Mouse (Mus musculus) layer of hippocampus, adult 18-20 months (tissue): ENCODE results near the gene Sp2. TPM values are rescaled to one million over a fixed set of nuclear protein-coding genes. Genes with fewer than 3 reads are reported as not detected.
A peak's percentile ranks its signal among the peaks of the same experiment; 100 is the strongest.

Experiments
- DNase-seq, 2 experiments: peaks; one replicate each; pipeline ENCODE4 v3.0.0; 2022; ENCODE audit warnings: low spot score in 2 of 2
- long read RNA-seq: library from polyadenylated mRNA; stranded (forward); transcript quantifications from one replicate; pipeline ENCODE4 v2.0.0, GENCODE M21; 2021
- total RNA-seq, 2 experiments: library from RNA; stranded (reverse); gene quantifications; 2 replicates each; pipeline ENCODE4 v1.2.3; 2021

The Sp2 gene
- 10 to 100 TPM; 13.0 to 13.4 TPM for total RNA-seq
- long read RNA-seq, partial matches to known transcripts = 8 of 44 reads
- long read RNA-seq, other reads (novel, unspliced or antisense) = 33 of 44 reads

DNA sequence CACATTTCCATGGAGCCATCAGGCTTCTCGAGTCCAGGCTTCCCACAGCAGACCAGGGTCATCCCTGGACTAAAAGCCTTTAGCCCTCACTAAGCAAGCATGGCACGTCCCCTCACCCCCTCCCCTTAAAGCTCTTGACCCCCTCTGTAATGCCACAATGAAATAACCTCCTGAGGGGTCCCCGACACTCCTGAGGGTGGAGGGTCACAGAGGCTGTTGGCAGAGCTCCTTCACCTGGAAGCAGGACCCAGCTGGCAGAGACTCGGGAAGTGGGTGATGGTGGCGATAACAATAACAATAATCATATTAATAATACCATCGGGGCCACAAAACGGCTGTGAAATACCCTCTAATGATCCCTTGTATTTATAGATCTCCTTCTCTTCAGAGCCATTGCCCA, at the start of gene Sp2:
Gene Sp2 (minus strand): TSS at position 101 of the 400 bp plus-strand sequence.
- DNase-seq = no peak

DNA sequence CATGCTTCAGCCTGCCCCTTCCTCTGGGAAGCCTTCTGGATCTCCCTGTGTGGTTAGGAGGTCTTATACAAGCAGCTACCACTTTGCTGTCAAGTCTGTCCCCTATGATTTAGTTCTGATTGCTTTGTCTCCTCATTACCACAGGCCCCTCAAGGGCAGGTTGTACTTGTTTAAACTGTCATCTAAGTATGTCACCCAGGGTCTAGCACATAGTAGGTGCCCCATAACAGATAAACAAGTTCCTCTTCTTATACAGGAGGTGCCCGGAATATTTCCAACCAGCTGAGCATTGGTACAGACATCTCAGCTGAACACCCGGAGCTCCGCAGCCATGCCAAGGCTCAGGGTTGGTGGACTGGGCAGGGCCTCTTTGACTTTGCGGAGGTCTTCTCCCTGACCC, 49.7 kb upstream of the Sp2 start:
- DNase-seq = no peak

DNA sequence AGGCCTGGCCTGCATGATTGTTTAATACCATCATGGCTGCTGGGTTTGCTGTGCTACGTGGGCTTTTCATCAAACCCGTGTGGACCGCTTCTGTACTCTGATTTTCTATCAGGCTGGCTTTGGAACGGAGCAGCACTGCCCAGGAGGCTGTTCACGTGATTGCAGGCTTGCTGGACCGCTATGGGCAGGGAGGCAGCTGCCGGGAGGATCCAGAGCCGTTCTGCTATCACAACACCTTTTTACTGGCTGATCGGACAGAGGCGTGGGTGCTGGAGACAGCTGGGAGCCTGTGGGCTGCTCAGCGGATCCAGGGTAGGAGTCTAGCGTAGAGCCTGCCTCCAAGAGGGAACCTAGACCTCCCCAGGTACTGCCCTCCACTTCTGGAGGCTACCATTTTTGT, 49.2 kb upstream of the Sp2 start:
- DNase-seq = no peak

DNA sequence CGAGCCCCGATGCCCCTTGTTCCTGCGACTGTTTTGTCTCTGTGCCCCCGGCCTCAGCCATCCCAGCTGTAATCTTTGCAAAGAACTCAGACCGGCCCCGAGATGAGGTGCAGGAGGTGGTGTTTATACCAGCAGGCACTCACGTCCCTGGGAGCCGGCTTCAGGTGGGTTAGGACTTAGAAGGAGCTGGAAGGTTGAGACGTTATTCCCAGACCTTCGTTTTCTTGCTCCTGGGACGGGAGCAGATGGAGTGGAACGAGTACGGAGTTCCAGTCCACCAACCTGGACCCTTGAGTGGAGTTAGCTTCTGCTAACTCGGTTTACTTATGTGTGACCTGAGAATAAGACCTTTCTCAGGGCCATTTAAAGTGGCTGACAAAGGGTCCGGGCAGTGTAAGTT, 47.7 kb upstream of the Sp2 start:
- no peak for DNase-seq

DNA sequence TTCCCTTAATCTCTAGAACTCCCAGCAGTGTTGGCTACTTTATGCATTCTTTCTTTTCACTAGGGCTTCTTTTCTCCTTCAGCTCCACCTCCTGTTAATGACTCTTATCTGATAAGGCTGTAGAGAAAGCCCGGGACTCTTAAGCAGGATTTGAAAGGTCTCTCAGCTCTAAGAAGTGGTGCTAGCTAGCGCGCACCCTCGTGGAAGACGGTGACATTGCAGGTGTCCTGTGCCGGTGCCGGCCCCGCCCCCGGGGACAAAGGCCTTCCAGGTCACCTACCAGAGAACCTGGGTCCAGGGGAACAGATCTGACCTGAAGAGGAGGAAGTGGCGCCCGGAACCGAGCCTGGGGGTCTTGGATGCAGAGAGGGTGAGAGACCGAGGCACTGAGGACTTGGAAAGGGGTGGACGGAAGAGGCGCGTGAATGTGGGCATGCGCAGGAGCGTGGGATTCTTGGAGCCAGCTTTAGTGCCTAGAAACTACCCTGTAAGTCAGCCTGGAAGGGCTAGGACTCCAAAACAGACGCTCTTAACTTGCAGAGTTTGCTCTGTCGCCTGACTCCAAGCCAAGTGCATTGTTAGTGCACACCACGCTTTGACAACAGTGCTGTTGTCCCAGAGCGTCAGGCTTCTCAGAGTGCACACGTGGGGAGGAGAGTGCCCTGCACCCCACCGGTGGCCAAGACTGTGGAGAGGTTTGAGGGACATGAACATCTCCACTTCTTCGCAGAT, 47.1 kb upstream of the Sp2 start, which contains the start of gene Scrn2:
Gene Scrn2 (plus strand): TSS at position 253 of the 732 bp plus-strand sequence.
- DNase-seq = peak; percentile 66 to 84

DNA sequence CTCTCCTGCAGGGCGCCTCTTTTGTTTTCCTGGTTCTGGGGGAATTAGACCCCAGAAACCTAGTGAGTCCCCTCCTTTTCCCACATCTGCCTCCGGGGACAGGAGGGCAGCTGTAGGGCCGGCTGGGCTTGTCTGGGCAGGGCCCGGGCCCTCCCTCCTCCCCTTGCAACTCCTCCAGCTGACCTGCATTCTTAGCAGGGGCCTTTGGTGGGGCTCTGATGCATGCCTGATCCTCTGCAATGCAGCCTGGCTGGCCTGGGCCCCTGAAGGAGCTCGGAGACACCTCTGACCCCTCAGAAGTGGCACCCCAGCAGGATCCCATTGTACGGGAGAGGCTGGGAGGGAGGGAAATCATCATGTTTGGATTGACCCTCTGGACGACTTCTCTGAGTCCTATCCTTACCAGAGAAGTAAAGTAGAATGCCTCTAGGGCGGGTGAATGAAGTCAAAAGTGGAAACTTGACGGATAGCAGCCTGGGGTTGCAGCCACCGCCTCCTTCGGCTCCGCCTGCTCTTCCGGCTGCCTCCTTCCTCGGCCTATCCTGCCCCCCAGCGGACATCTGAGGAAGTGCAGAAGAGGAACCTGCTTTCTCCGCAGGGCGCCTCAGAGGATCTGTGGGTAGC, 43.1 kb upstream of the Sp2 start:
- DNase-seq = peak; percentile 65 to 82

DNA sequence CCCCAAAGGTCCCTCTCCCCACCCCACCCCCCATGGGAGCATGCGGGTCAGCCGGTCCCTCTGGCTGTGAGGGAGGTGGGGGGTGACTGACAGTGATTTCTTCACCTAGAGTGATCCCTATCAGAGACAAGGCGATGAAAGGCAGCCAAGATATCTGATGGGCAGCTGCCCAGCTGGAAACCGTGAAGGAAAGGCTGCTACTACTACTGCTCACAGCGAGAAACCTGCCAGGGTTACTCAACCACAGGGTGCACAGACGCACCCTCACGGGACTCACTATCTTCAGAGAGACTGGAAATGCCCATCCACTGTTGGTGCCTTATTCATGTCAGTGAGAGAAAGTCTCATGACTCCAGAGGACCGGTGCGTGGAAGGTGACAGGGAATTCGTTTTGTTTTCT, 42.2 kb upstream of the Sp2 start:
- DNase-seq = no peak

DNA sequence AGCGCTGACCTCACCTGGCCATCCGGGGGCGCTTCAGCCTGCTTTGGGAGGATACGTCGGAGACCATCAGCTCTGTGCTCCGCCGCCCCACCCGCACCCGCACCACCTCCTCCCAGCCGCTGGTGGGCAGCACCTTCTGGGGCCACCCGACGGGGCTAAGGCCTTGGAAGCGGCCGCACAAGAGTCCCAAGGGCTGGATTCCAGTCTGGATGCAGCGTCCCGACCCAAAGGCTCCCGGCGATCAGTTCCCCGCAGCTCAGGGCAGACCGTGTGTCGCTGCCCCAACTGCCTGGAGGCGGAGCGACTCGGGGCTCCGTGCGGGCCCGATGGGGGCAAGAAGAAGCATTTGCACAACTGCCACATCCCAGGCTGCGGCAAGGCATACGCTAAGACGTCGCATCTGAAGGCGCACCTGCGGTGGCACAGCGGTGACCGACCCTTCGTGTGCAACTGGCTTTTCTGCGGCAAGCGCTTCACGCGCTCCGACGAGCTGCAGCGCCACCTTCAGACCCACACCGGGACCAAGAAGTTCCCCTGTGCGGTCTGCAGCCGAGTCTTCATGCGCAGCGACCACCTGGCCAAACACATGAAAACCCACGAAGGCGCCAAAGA, 39.2 kb upstream of the Sp2 start:
- peak; percentile 30 to 55 for DNase-seq

DNA sequence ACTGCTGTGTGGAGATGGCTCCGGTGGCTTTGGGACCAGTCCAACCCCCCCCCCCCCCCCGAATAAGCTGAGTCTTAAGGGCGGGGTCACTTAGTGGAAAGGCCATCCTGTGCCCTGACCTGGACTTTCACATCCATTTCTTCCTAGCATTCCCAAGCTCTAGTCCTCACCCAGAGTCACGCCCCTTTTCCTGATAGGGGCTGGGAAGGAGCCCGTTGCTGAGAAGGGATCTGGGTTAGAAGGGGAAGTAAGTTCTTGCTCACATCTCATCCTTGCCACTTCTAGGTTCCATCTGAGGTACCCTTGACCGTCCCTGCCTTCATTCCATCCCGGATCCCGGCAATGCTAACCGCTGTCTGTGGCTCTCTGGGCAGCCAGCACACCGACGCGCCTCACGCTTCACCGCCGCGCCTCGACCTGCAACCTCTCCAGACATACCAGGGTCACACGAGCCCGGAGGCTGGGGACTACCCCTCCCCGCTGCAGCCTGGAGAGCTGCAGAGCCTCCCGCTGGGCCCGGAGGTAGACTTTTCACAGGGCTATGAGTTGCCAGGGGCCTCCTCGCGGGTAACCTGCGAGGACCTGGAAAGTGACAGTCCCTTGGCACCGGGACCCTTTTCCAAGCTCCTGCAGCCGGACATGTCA, 38.5 kb upstream of the Sp2 start:
- no peak for DNase-seq

DNA sequence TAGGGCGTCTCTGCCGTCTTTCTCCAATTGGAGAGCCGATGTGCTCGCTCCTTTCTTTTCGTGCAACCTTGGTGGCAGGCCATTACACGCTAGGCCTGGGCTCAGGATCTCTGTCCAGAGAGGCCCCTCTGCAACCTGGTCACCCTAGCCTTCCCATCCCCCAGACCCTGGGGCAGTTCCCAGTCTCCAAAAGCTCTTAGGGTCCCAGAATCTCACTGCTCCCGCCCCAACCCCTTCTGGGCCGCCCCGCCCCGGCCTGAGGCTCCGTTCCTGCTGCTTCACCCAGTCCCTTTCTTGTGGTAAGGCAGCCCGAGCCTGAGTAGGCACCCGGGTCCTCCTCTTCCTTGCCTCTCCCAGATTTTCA, 36.6 kb upstream of the Sp2 start:
- DNase-seq = no peak

DNA sequence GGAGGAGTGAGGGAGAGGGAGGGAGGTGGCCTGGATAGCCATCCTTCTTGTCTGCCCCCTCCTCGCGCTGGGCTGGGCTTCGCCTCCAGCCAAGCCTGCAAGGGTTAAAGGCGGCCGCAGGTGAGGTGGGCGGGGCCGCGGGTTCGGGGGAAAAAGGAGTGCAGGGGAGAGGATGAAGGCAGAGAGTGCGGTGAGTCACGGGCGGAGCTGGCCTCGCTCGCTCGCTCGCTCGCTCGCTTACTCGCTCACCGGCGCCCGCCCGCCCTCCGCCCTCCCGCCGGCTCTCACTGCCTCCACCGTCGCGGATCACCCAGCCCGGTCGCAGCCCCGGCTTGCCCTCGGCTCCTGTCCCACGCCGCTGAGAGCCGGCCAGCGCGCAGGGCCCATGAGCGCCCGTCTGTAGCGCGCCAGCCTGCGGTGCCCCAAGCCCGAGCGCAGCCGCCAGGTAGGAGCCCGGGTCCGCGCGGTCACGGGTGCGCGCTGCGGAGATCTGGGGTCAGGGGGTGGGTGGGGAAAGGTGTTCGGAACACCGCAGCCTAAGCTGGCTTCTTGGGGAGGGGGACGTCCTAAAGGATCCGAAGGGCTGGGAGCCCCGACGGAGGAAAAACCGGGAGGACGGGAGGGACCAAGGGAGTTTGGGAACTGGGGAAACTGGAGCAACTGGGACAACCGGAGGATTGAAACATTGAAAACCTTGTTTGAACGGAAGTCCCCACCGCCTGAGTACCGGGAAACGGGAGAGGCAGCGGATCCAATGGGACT, 36.0 kb upstream of the Sp2 start:
- no peak for DNase-seq

DNA sequence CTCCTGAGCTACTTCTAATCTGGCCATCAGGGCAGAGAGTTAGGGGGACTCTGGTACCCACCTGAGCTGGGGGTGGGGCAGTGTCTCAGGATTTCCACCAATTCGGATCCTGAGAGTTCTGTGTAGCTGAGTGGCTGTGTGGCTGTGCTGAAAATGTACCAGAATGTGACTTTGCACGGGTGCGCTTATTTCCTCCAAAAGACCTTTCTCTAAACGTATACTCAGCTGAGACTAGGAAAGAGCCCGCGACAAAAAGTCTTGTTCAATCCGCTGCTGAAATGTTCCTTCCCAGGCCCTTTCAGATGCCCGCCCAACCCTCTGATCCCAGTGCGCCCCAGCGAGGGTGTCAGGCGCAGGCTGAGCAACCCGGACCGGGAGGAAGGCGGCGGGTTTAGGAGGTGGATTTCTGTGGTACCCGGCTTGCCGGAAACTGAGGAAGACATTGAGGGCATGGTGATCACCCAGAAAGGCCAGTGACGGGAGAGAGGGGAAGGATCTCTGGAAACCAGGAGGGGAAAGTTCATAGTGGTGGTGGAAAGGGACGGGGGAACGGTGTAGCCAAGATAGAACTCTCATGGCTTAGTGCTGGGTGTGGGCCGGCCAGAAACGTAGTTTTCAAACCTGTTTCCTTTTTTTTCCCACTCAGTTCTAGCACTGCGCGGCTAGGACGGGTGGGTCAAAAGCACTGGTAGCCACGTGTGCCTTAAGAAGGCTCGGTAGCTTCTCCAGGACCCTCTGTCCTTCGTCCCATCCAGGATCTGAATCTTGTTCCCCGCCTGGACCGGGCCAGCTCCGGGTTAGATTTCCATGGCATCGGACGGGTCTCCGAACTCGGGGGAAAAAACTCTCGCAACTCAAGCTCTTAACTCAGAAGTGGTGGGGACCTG, 35.2 kb upstream of the Sp2 start:
- DNase-seq = no peak

DNA sequence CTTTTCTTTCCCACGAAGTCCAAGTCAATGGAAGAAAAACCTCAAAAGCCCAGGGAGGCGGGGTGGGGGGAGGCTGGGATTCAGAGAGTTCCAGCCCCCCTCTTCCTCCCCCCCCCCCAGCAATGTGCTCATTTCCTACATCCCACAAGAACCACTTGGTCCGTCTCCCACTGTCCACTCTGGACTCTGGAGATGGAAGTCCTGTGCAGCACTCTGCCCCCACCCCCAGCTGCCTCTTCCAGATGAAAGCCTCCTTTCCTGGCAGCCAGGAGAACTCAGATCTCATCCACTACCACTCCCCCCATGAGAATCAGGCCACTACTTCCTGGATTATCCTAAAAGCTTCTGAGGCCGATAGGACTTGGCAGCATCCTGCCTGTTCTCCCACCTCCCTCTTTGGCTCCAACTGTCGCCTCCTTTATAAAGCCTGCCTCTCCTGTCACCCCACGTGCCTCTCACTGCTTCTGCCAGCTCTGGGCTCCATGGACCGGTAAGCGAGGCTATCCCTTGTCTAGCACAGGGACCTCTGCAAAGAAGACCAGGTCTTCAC, 30.4 kb upstream of the Sp2 start, which contains the start of gene Sp6:
Gene Sp6 (plus strand): TSS at position 274 of the 550 bp plus-strand sequence.
- DNase-seq = no peak

DNA sequence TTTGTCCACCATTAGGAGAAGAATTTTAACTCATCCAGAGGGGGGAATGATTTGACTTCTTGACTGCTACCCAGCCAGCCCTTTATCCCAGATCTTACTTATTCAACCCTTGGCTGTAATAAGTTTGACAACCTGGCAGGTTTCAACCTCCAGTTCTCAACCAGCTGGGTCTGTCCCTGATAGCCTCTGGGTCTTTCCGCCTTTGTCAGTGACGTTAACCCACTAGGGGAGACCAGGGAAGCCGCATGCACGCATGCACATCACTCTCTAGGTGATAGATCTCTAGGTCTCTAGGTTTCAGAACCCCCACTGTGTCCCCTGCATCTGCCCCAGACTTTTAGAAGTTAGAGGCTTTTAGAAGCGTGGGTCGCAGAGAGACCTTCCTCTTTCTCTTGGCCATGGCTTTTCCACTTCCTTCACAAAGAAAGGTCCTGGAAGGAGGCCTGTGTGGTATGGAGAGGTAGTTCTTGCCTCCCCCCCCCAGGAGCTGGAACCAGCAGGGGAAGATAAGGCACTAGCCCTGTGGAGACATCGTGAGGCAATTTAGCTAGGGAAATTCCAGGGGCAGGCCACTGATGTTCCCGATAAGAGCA, 26.5 kb upstream of the Sp2 start:
- DNase-seq = no peak

DNA sequence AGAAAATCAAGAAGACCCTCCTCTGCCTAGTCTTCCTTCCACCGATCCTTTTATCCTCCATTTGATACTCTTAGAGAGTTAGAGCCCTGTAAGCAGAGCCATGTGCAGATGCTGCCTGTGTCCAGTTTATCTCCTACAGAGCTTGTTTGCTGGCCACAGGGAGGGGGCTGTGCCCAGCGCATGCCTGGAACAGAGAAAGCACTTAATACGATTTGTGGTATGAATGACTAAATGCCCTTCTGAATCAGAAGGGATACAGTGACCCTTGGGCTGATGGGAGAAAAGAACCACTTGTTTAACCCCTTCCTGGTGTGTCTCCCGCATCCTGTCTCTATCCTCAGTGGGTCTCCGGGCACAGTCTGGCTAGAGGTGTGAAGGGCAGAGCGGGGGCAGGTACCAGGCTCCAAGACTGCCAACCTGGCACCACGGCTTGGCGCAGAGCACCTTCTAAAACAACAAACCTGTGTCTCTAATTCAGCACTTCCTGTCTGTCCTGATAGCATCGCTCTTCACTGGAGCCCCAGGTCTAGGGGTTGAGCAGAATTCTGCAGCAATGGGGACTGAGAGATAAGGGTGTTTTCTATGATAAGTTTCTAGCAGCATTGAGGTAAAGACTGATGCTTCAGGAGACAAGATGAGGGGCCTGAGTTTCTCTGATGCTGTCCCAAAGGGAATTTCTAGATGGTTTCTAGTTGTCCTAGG, 24.5 kb upstream of the Sp2 start:
- DNase-seq = no peak

DNA sequence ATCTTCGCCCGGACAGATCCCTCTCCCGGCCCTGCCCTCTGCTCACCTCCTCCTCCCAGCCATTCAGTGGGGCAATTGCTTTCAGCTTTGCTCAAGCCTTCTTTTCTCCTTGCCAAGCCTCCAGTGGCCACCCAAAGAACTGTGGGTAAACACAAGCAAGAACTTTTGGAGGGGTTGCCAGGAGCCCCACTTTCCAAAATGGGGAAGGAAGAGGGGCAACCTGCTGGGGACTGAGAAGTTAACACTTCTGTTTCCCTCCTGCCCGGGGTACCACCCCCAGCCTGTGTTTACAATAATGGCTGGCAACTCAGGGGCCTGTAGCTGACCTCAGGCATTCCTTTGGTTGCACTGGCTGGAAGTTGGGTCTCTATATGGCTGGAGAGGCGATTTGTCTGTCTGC, 20.4 kb upstream of the Sp2 start:
- no peak for DNase-seq

DNA sequence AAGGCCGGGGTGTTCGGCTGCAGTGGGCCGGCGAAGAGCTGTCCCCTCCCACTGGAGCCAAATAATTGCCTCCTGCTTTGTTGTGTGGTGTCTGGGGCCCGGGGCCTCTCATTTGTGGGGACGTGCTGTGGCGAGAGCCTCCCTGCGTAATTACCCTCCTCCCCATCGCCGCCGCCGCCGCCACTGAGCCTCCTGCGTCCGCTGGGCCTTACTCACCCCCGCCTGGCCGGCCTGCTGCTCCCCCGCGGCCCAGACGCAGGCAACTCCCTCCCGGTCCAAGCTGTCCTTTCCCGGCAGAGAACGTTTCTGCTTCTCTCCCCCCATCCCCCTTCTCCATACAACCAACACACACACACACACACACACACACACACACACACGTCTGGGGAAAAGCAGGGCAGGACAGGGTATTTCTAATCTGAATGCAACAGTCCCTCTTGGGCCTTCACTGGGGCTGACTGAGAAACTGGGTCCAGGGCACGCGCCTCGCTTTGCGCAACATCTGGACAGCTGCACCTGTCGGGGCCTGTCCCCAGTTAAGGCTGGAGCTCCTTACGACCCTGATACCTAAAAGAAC, 14.7 kb upstream of the Sp2 start:
- DNase-seq = no peak

DNA sequence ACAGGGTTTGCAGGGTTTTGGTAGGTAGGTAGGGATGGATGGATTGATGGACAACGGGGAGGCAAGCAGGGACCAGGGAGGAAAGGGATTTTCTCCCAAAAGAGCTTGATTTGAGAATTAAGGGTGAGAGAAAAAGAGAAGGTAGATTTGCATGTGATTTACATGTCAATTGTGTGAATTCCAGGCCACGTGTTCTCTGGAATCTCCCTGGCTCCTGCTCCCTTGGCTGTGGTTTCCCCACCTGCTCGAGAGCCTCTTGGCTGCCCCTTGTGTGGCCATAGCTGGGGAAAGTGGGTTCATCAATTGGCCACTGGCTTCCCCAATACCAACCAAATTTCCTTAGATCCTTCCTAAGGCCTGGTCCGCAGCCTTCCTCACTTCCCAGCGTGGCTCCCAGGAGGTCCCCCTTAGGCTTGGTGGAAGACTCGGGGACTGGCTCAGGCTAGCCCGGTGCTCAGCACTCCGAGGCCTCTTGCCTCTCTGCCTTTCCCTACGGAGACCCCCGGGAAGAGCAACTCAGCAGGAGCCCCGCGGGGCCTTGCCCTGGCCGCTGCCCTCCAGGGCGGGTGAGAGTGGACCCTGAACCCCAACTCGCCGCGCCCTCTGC, 14.1 kb upstream of the Sp2 start:
- DNase-seq = no peak
